14 mouse cellular contexts compared by ENCODE assay signal in the genomic region with DNA sequence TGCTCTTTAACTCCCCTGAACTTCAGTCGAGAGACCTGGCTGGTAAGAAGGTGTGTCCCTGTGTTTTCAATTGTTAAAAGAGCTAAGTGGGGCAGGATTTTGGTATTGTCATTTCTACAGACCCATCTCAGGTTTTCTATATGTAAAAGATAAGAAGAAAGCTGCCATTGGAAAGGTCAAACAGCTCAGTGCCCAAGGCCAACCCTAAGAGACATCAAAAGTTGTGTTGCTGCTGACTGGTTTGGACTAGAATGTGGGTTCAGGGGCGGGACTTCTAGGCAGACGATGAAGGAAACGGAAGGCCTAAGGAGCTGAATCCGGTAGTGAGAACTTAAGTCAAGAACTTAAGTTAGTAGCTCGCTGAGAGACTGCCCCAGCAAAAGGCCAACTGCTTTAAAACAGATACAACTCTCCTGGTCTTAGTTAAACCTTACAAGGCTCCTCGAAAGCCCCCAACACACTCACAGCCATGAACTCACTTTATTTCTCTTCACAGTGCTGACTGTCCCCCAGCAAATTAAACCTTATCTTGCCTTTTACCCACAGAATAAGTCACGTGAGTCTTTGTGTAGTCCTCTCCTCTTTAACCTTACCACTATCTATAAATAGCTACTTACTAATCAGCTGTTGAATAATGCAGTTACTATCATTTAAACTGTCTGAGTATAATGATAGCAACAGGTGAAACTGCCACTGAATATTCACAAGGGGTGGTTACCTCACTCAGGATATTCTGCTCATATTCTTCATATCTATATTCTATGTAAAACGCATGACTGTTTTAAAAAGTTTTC.
DNase-seq lines count a peak whose midpoint lies in the region; ATAC-seq and TF ChIP-seq lines count a peak whose summit lies in the region.
"Had no signal": no experiment of that assay in that cellular context is flagged by ENCODE, and none has a peak within 500 bp of the region (broad histone marks: within the 10 kb centered on the region; RNA-seq: fewer than 3 reads in every experiment).

No protein-coding gene starts in this region.

- TF ChIP-seq EP300 in MEL (IDR thresholded peaks at IDR 0.05; ENCODE audit: low read depth in 1 of 2, low read length in 2 of 2), result peak in 1 of 2 experiments; percentile 18; a peak in 1 of 4 replicates
- no peak for TF ChIP-seq EP300 in liver, embryonic 14.5 days (IDR thresholded peaks at IDR 0.05; ENCODE audit: low read depth)

- TF ChIP-seq POLR2A in MEL (IDR thresholded peaks at IDR 0.05; ENCODE audit: control insufficient read depth in 1 of 2, insufficient read depth in 1 of 2, low read depth in 1 of 2, low read length in 2 of 2, poor library complexity in 1 of 2), result no peak

- peaks cover 29% of the 10 kb centered on the region for H3K4me1 ChIP-seq in heart, embryonic 15.5 days (replicated peaks)
- H3K4me1 ChIP-seq in E14TG2a.4 (replicated peaks; ENCODE audit: low read depth, low read length), result peaks cover 62% of the 10 kb centered on the region
- H3K4me1 ChIP-seq in MEL (ENCODE audit: control insufficient read depth in 1 of 2, insufficient read depth in 2 of 2, low read length in 2 of 2), result peaks cover 0 to 10% of the 10 kb centered on the region in 2 experiments; a peak in 3 of 4 replicates
- peaks cover 6 to 15% of the 10 kb centered on the region in 2 experiments for H3K4me1 ChIP-seq in liver, embryonic 14.5 days (replicated peaks; ENCODE audit: control insufficient read depth in 2 of 2, insufficient read depth in 2 of 2, low read length in 1 of 2)
- H3K4me1 ChIP-seq in forebrain, embryonic 11.5 days (replicated peaks; ENCODE audit: control insufficient read depth, insufficient read depth, low read length), result peaks cover 4% of the 10 kb centered on the region; the same call in 1 of the 2 replicates
- H3K4me1 ChIP-seq: stomach, embryonic 15.5 days had no signal

- no peak overlapping the region for H3K4me2 ChIP-seq in heart, embryonic 15.5 days
- H3K4me2 ChIP-seq in liver, embryonic 14.5 days (ENCODE audit: low read depth), result no peak overlapping the region
- no peak overlapping the region for H3K4me2 ChIP-seq in forebrain, embryonic 11.5 days (ENCODE audit: low read depth, low read length, severe bottlenecking)
- H3K4me2 ChIP-seq: midbrain, embryonic 15.5 days; stomach, embryonic 15.5 days had no signal

- H3K79me2 ChIP-seq in MEL (ENCODE audit: control insufficient read depth, insufficient read depth, low read length, poor library complexity), result no peaks in the 10 kb centered on the region

- no peak for TF ChIP-seq CTCF in E14TG2a.4 (conservative IDR thresholded peaks at IDR 0.05; ENCODE audit: low read length)
- TF ChIP-seq CTCF in MEL (IDR thresholded peaks at IDR 0.05 in 2 of 3, conservative IDR thresholded peaks at IDR 0.05 in 1 of 3; ENCODE audit: control insufficient read depth in 1 of 3, insufficient read depth in 1 of 3, low read depth in 2 of 3, low read length in 3 of 3, poor library complexity in 1 of 3, severe bottlenecking in 1 of 3), result no peak
- TF ChIP-seq CTCF in liver, embryonic 14.5 days (IDR thresholded peaks at IDR 0.05; ENCODE audit: low read depth), result no peak

- no peaks in the 10 kb centered on the region for H3K9me3 ChIP-seq in heart, embryonic 15.5 days (replicated peaks)
- no peaks in the 10 kb centered on the region for H3K9me3 ChIP-seq in E14TG2a.4 (ENCODE audit: low read length)
- H3K9me3 ChIP-seq in MEL (replicated peaks; ENCODE audit: insufficient read depth, low read length), result no peaks in the 10 kb centered on the region
- H3K9me3 ChIP-seq in liver, embryonic 14.5 days (ENCODE audit: control insufficient read depth, low read length), result no peaks in the 10 kb centered on the region
- H3K9me3 ChIP-seq in forebrain, embryonic 11.5 days (ENCODE audit: control insufficient read depth, low read length), result no peaks in the 10 kb centered on the region
- H3K9me3 ChIP-seq: midbrain, embryonic 15.5 days; stomach, embryonic 15.5 days had no signal

- no peak for TF ChIP-seq RAD21 in MEL (IDR thresholded peaks at IDR 0.05; ENCODE audit: low read depth, low read length)

- intact Hi-C loops in heart, postnatal 36 days (cut with DNase I), result no loop called here

- no peaks in the 10 kb centered on the region for H3K27me3 ChIP-seq in heart, embryonic 15.5 days
- H3K27me3 ChIP-seq in E14TG2a.4 (ENCODE audit: insufficient read depth, low read length) (no peaks in the 10 kb centered on the region), MEL (ENCODE audit: control insufficient read depth in 1 of 2, insufficient read depth in 2 of 2, low read length in 2 of 2) (no peaks in the 10 kb centered on the region)
- H3K27me3 ChIP-seq in liver, embryonic 14.5 days (ENCODE audit: control insufficient read depth, insufficient read depth, low read length), result no peaks in the 10 kb centered on the region
- H3K27me3 ChIP-seq in forebrain, embryonic 11.5 days (ENCODE audit: control insufficient read depth, insufficient read depth, low read length), result no peaks in the 10 kb centered on the region
- H3K27me3 ChIP-seq: midbrain, embryonic 15.5 days; stomach, embryonic 15.5 days had no signal

- no peak overlapping the region for H3K9ac ChIP-seq in heart, embryonic 15.5 days
- H3K9ac ChIP-seq in MEL (ENCODE audit: control insufficient read depth, low read depth, low read length, poor library complexity, severe bottlenecking), result no peak overlapping the region
- no peak overlapping the region for H3K9ac ChIP-seq in liver, embryonic 14.5 days (replicated peaks)
- H3K9ac ChIP-seq in forebrain, embryonic 11.5 days (ENCODE audit: low read length), result no peak overlapping the region
- H3K9ac ChIP-seq: midbrain, embryonic 15.5 days; stomach, embryonic 15.5 days had no signal

- no peak for ATAC-seq in heart, embryonic 15.5 days (replicated peaks; ENCODE audit: insufficient number of reproducible peaks, insufficient read depth, low FRiP score, low read depth)
- ATAC-seq in liver, embryonic 14.5 days (ENCODE audit: insufficient read depth), result peak; percentile 51; the same call in 1 of the 2 replicates
- ATAC-seq in monocyte, adult 5-6 weeks (replicated peaks; ENCODE audit: insufficient number of reproducible peaks, low FRiP score, low TSS enrichment, poor library complexity, severe bottlenecking), result no peak
- ATAC-seq in forebrain, embryonic 11.5 days (replicated peaks; ENCODE audit: low FRiP score), result no peak
- ATAC-seq: intestine, postnatal 0 days; midbrain, embryonic 15.5 days had no signal

- DNase-seq in heart, postnatal 36 days, result no peak
- DNase-seq in MEL (ENCODE audit: low read depth, low spot score), result peak; percentile 23
- peak in 1 of 3 experiments; percentile 49 for DNase-seq in liver, embryonic 14.5 days (ENCODE audit: low read depth in 3 of 3, low spot score in 3 of 3)
- no peak for DNase-seq in forebrain, embryonic 11.5 days (ENCODE audit: low spot score)
- DNase-seq: cerebellum, postnatal 10 days; kidney, postnatal 25 days; lung, postnatal 4 days; thymus, postnatal 25 days had no signal

- H3K36me3 ChIP-seq in heart, embryonic 15.5 days, result no peaks in the 10 kb centered on the region
- H3K36me3 ChIP-seq in E14TG2a.4 (ENCODE audit: insufficient read depth, low read length) (no peaks in the 10 kb centered on the region), MEL (ENCODE audit: control insufficient read depth in 1 of 2, insufficient read depth in 2 of 2, low read length in 2 of 2) (peaks cover 0 to 13% of the 10 kb centered on the region in 2 experiments; a peak in 2 of 4 replicates)
- no peaks in the 10 kb centered on the region for H3K36me3 ChIP-seq in liver, embryonic 14.5 days (replicated peaks; ENCODE audit: control insufficient read depth, insufficient read depth, low read depth)
- H3K36me3 ChIP-seq in forebrain, embryonic 11.5 days (ENCODE audit: control insufficient read depth, insufficient read depth, low read length), result no peaks in the 10 kb centered on the region
- H3K36me3 ChIP-seq: midbrain, embryonic 15.5 days; stomach, embryonic 15.5 days had no signal

- peak overlapping the region; percentile 41 for H3K27ac ChIP-seq in heart, embryonic 15.5 days
- no peak overlapping the region for H3K27ac ChIP-seq in MEL (ENCODE audit: control insufficient read depth, low read depth, low read length)
- no peak overlapping the region for H3K27ac ChIP-seq in liver, embryonic 14.5 days
- H3K27ac ChIP-seq in forebrain, embryonic 11.5 days (ENCODE audit: low read depth, low read length), result no peak overlapping the region
- H3K27ac ChIP-seq: midbrain, embryonic 15.5 days; stomach, embryonic 15.5 days had no signal

- 58% methylated on average over 9 of the region's 9 CpGs for WGBS in heart, embryonic 15.5 days
- 47% methylated on average over 9 of the region's 9 CpGs for WGBS in liver, embryonic 14.5 days (ENCODE audit: insufficient replicate concordance)
- WGBS in forebrain, embryonic 11.5 days, result 86% methylated on average over 9 of the region's 9 CpGs

- no peak overlapping the region for H3K4me3 ChIP-seq in heart, embryonic 15.5 days
- peak overlapping the region; percentile 7 for H3K4me3 ChIP-seq in E14TG2a.4 (replicated peaks; ENCODE audit: low read length)
- no peak overlapping the region for H3K4me3 ChIP-seq in MEL (ENCODE audit: control insufficient read depth in 1 of 2, insufficient read depth in 1 of 2, low read depth in 2 of 2, low read length in 2 of 2)
- H3K4me3 ChIP-seq in liver, embryonic 14.5 days (ENCODE audit: insufficient read depth in 1 of 2, low read depth in 2 of 2, low read length in 2 of 2), result no peak overlapping the region
- no peak overlapping the region for H3K4me3 ChIP-seq in forebrain, embryonic 11.5 days (ENCODE audit: low read depth, low read length)
- H3K4me3 ChIP-seq: midbrain, embryonic 15.5 days; stomach, embryonic 15.5 days had no signal

TF ChIP-seq in MEL, 35 proteins besides CTCF, POLR2A, EP300 and RAD21 (continues in another document):
- TF ChIP-seq ETS1 (IDR thresholded peaks at IDR 0.05; ENCODE audit: low read depth, low read length) (peak; percentile 83), USF2 (IDR thresholded peaks at IDR 0.05; ENCODE audit: borderline replicate concordance in 1 of 2, insufficient read depth in 1 of 2, low read depth in 1 of 2, low read length in 2 of 2) (0 out of 4 replicates have a peak, but pooled peaks of 1 of the 2 experiments have one; percentile 25), TCF12 (IDR thresholded peaks at IDR 0.05; ENCODE audit: low read depth, low read length) (no peak), MAFK (IDR thresholded peaks at IDR 0.05; ENCODE audit: borderline replicate concordance, low read depth, low read length) (no peak), JUND (IDR thresholded peaks at IDR 0.05; ENCODE audit: low read depth, low read length) (no peak), HCFC1 (IDR thresholded peaks at IDR 0.05; ENCODE audit: low read depth, low read length) (no peak), ZNF384 (IDR thresholded peaks at IDR 0.05; ENCODE audit: low read depth, low read length) (no peak), CHD2 (IDR thresholded peaks at IDR 0.05; ENCODE audit: low read length) (no peak), MEF2A (IDR thresholded peaks at IDR 0.05; ENCODE audit: extremely low read depth, insufficient replicate concordance, low read depth, low read length, poor library complexity, severe bottlenecking) (peak; percentile 77; the same call in 1 of the 2 replicates), SIN3A (IDR thresholded peaks at IDR 0.05; ENCODE audit: low read length) (no peak), CHD1 (IDR thresholded peaks at IDR 0.05; ENCODE audit: low read depth, low read length) (no peak), USF1 (IDR thresholded peaks at IDR 0.05; ENCODE audit: low read depth, low read length) (peak; percentile 83)
